Comparison of ENCODE assay signal across 24 mouse cellular contexts in genomic region chr5:151245571-151245970, GRCm38 (mm10). TPM values are rescaled to one million over a fixed set of nuclear protein-coding genes. Genes with fewer than 3 reads are reported as not detected.
"Had no signal": no experiment of that assay in that cellular context is flagged by ENCODE, and none has a peak within 500 bp of the region (broad histone marks: within the 10 kb centered on the region; RNA-seq: fewer than 3 reads in every experiment).

No protein-coding gene starts in this region.

- DNase-seq: gastrocnemius, adult 2 months; gastrocnemius, postnatal 10 days; gastrocnemius, postnatal 25 days; heart, adult 2 months; heart, postnatal 10 days; heart, postnatal 4 days; kidney, adult 11 months; kidney, postnatal 14 days; kidney, postnatal 36 days; layer of hippocampus, adult 9-11 months; layer of hippocampus, postnatal 36 days; left cerebral cortex, postnatal 4 days had no signal

- H3K9me3 ChIP-seq: heart, embryonic 12.5 days; hindbrain, embryonic 10.5 days; kidney, embryonic 15.5 days; limb, embryonic 13.5 days; limb, embryonic 15.5 days; liver, embryonic 12.5 days had no signal

- H3K27me3 ChIP-seq: kidney, embryonic 15.5 days; limb, embryonic 13.5 days; limb, embryonic 15.5 days; liver, embryonic 12.5 days had no signal

- ATAC-seq: hindbrain, embryonic 16.5 days; inflammation-experienced regulatory T-cells, adult 6 months had no signal

- H3K4me2 ChIP-seq: heart, embryonic 12.5 days; hindbrain, embryonic 14.5 days; kidney, embryonic 15.5 days; limb, embryonic 13.5 days; limb, embryonic 15.5 days; liver, embryonic 12.5 days had no signal

- H3K4me3 ChIP-seq: gastrocnemius, adult 2 months; heart, adult 2 months; heart, embryonic 12.5 days; hindbrain, embryonic 10.5 days; kidney, embryonic 15.5 days; limb, embryonic 13.5 days; limb, embryonic 15.5 days; liver, embryonic 12.5 days had no signal

- H3K9ac ChIP-seq: heart, embryonic 12.5 days; hindbrain, embryonic 14.5 days; kidney, embryonic 15.5 days; limb, embryonic 13.5 days; limb, embryonic 15.5 days; liver, embryonic 12.5 days; liver, embryonic 14.5 days had no signal

- H3K36me3 ChIP-seq: heart, embryonic 12.5 days; hindbrain, embryonic 10.5 days; kidney, embryonic 15.5 days; limb, embryonic 13.5 days; limb, embryonic 15.5 days; liver, embryonic 12.5 days had no signal

- H3K27ac ChIP-seq: gastrocnemius, adult 2 months; heart, adult 2 months; hindbrain, embryonic 10.5 days; hindbrain, embryonic 14.5 days; kidney, embryonic 15.5 days; kidney, postnatal 0 days; limb, embryonic 13.5 days; limb, embryonic 15.5 days; liver, embryonic 12.5 days; liver, embryonic 14.5 days had no signal

RNA-seq across cellular contexts. Expression of gene Stard13, which starts 11.9 kb away (rescaled TPM):
- total RNA-seq: granulocyte monocyte progenitor cell, adult 5-6 weeks had no signal
